Mouse (Mus musculus) stomach, embryonic 16.5 days (tissue): Measurements from ENCODE around the gene Cfap43. TPM values are rescaled to one million over a fixed set of nuclear protein-coding genes. Genes with fewer than 3 reads are reported as not detected.
A peak's percentile ranks its signal among the peaks of the same experiment; 100 is the strongest.

Experiments
- ATAC-seq: fragments of 200-750 bp; cut with Nextera tagmentation; 2 replicates; pipeline ENCODE4 v1.8.0; 2017; ENCODE audit warnings: moderate number of reproducible peaks, moderate TSS enrichment; ENCODE audit not compliant: insufficient read depth, low FRiP score
- H3K27ac ChIP-seq: fragments of 300-500 bp; sonication (generic); 2 replicates; pipeline ENCODE4 v1.5.1; 2014; ENCODE audit warnings: low read length
- H3K27me3 ChIP-seq: fragments of 300-500 bp; sonication (generic); 2 replicates; pipeline ENCODE4 v1.6.1; 2014; ENCODE audit warnings: low read length, control low read depth, mixed read lengths; ENCODE audit not compliant: control insufficient read depth, insufficient read depth
- H3K36me3 ChIP-seq: fragments of 300-500 bp; sonication (generic); 2 replicates; pipeline ENCODE4 v1.6.1; 2014; ENCODE audit warnings: low read length; ENCODE audit not compliant: control insufficient read depth, insufficient read depth
- H3K4me1 ChIP-seq: fragments of 300-500 bp; sonication (generic); 2 replicates; pipeline ENCODE4 v1.6.1; 2014; ENCODE audit warnings: low read length, control low read depth, mixed read lengths; ENCODE audit not compliant: control insufficient read depth, insufficient read depth
- H3K4me2 ChIP-seq: fragments of 300-500 bp; sonication (generic); 2 replicates; pipeline ENCODE4 v1.6.1; 2014; ENCODE audit warnings: low read depth, low read length, mixed read lengths
- H3K4me3 ChIP-seq: fragments of 300-500 bp; sonication (generic); replicated peaks from 2 replicates; pipeline ENCODE4 v1.5.1; 2014; ENCODE audit warnings: mild to moderate bottlenecking, low read length
- H3K9ac ChIP-seq: fragments of 300-500 bp; sonication (generic); 2 replicates; pipeline ENCODE4 v1.6.1; 2014; ENCODE audit warnings: low read length
- H3K9me3 ChIP-seq: fragments of 300-500 bp; sonication (generic); replicated peaks from 2 replicates; pipeline ENCODE4 v1.6.1; 2016; ENCODE audit warnings: low read length, control low read depth; ENCODE audit not compliant: control insufficient read depth
- WGBS: fragments of 180-500 bp; shearing (Covaris S2); extraction: QIAGEN DNeasy Blood & Tissue Kit; methylation state at CpG from one replicate; pipeline ENCODE4 v1.1.7; 2014; 5-methylcytosine and 5-hydroxymethylcytosine counted together
- polyA plus RNA-seq: library from polyadenylated mRNA; unstranded; fragments of >200 nt; fragmentation: Nextera tagmentation; extraction: Ambion mirVana; gene quantifications from 2 replicates; pipeline ENCODE4 v1.2.1, GENCODE M21; 2015

Cfap43 gene
- polyA plus RNA-seq, 1 experiment from 2014 or later, result 1.1 TPM

- no peak for ATAC-seq
- no peak overlapping the region for H3K4me2 ChIP-seq
- no peaks in the 10 kb centered on the region for H3K36me3 ChIP-seq
- no peaks in the 10 kb centered on the region for H3K9me3 ChIP-seq
- H3K27ac ChIP-seq, result no peak overlapping the region
- no peaks in the 10 kb centered on the region for H3K27me3 ChIP-seq
- H3K9ac ChIP-seq, result no peak overlapping the region
- peaks cover 3% of the 10 kb centered on the region; the same call in 1 of the 2 replicates for H3K4me1 ChIP-seq
- no peak overlapping the region for H3K4me3 ChIP-seq
- 51% methylated on average over 4 of the region's 4 CpGs for WGBS
Measured at GRCm38 (mm10) chr19:47867628-47868175, 51.4 kb downstream of the Cfap43 start.

- Histone ChIP-seq H3K9ac (peak within 1 kb of the TSS; percentile 87), H3K4me2 (peak within 1 kb of the TSS; percentile 88), H3K4me3 (peak within 1 kb of the TSS; percentile 70), H3K27me3 (no peaks in the 10 kb centered on the region), H3K4me1 (peaks cover 3% of the 10 kb centered on the region; the same call in 1 of the 2 replicates), H3K27ac (peak within 1 kb of the TSS; percentile 89), H3K36me3 (no peaks in the 10 kb centered on the region), H3K9me3 (no peaks in the 10 kb centered on the region)
- ATAC-seq, result peak; percentile 99
- under 1% methylated on average over 49 of the region's 49 CpGs for WGBS
Measured at GRCm38 (mm10) chr19:47865353-47865947, 53.6 kb downstream of the Cfap43 start, which contains the start of gene Gsto2. Gene Gsto2, plus strand, starts transcription at chr19:47865534.

- no peak for ATAC-seq
- H3K4me3 ChIP-seq, result peak overlapping the region; percentile 70
- peak overlapping the region; percentile 88 for H3K4me2 ChIP-seq
- 79% methylated on average over 7 of the region's 7 CpGs for WGBS
- H3K27me3 ChIP-seq, result no peaks in the 10 kb centered on the region
- H3K9ac ChIP-seq, result no peak overlapping the region
- no peak overlapping the region for H3K27ac ChIP-seq
- peaks cover 3% of the 10 kb centered on the region; the same call in 1 of the 2 replicates for H3K4me1 ChIP-seq
- no peaks in the 10 kb centered on the region for H3K36me3 ChIP-seq
- H3K9me3 ChIP-seq, result no peaks in the 10 kb centered on the region
Measured at GRCm38 (mm10) chr19:47864721-47865120, 54.4 kb downstream of the Cfap43 start.

GRCm38 (mm10) chr19:47864051-47864450 is 55.0 kb downstream of the Cfap43 start:
- Histone ChIP-seq H3K36me3 (no peaks in the 10 kb centered on the region; the same call in 1 of the 2 replicates), H3K4me1 (peaks cover 3% of the 10 kb centered on the region; the same call in 1 of the 2 replicates), H3K27me3 (no peaks in the 10 kb centered on the region), H3K4me2 (no peak overlapping the region), H3K27ac (no peak overlapping the region), H3K4me3 (no peak overlapping the region), H3K9me3 (no peaks in the 10 kb centered on the region), H3K9ac (no peak overlapping the region)
- ATAC-seq, result no peak
- WGBS, result 95% methylated on average over 9 of the region's 9 CpGs

- no peak overlapping the region for H3K27ac ChIP-seq
- H3K4me1 ChIP-seq, result peaks cover 3% of the 10 kb centered on the region; the same call in 1 of the 2 replicates
- no peak for ATAC-seq
- H3K4me2 ChIP-seq, result no peak overlapping the region
- no peaks in the 10 kb centered on the region; the same call in 1 of the 2 replicates for H3K36me3 ChIP-seq
- H3K4me3 ChIP-seq, result no peak overlapping the region
- WGBS, result 96% methylated on average over 3 of the region's 3 CpGs
- H3K9me3 ChIP-seq, result no peaks in the 10 kb centered on the region
- H3K27me3 ChIP-seq, result no peaks in the 10 kb centered on the region
- no peak overlapping the region for H3K9ac ChIP-seq
Measured at GRCm38 (mm10) chr19:47862581-47862980, 56.5 kb downstream of the Cfap43 start.

GRCm38 (mm10) chr19:47859180-47859579 is 59.9 kb downstream of the Cfap43 start:
- no peak overlapping the region for H3K9ac ChIP-seq
- WGBS, result 75% methylated on average over 8 of the region's 8 CpGs
- peak overlapping the region; percentile 79 for H3K27ac ChIP-seq
- no peak overlapping the region for H3K4me3 ChIP-seq
- no peaks in the 10 kb centered on the region for H3K9me3 ChIP-seq
- no peaks in the 10 kb centered on the region; the same call in 1 of the 2 replicates for H3K36me3 ChIP-seq
- H3K27me3 ChIP-seq, result no peaks in the 10 kb centered on the region
- H3K4me2 ChIP-seq, result peak overlapping the region; percentile 20
- H3K4me1 ChIP-seq, result peaks cover 9% of the 10 kb centered on the region
- ATAC-seq, result no peak

GRCm38 (mm10) chr19:47857957-47858942 is 60.8 kb downstream of the Cfap43 start:
- WGBS, result 71% methylated on average over 18 of the region's 18 CpGs
- Histone ChIP-seq H3K4me2 (peak overlapping the region; percentile 20), H3K4me1 (peaks cover 15% of the 10 kb centered on the region), H3K9ac (peak overlapping the region; percentile 27; the same call in 1 of the 2 replicates), H3K27me3 (no peaks in the 10 kb centered on the region), H3K4me3 (peak overlapping the region; percentile 19; the same call in 1 of the 2 replicates), H3K9me3 (no peaks in the 10 kb centered on the region), H3K36me3 (no peaks in the 10 kb centered on the region; the same call in 1 of the 2 replicates), H3K27ac (peak overlapping the region; percentile 79)
- no peak for ATAC-seq

GRCm38 (mm10) chr19:47854796-47855783 is 64.0 kb downstream of the Cfap43 start, which contains the start of gene Gsto1:
Gene Gsto1, plus strand, starts transcription at chr19:47854970.
- under 1% methylated on average over 60 of the region's 60 CpGs for WGBS
- no peaks in the 10 kb centered on the region; the same call in 1 of the 2 replicates for H3K36me3 ChIP-seq
- peak within 1 kb of the TSS; percentile 93 for H3K9ac ChIP-seq
- H3K4me3 ChIP-seq, result peak within 1 kb of the TSS; percentile 78
- peak; percentile 94 for ATAC-seq
- H3K4me1 ChIP-seq, result peaks cover 15% of the 10 kb centered on the region
- no peaks in the 10 kb centered on the region for H3K9me3 ChIP-seq
- H3K4me2 ChIP-seq, result peak within 1 kb of the TSS; percentile 94
- H3K27ac ChIP-seq, result peak within 1 kb of the TSS; percentile 94
- H3K27me3 ChIP-seq, result no peaks in the 10 kb centered on the region
